Mouse (Mus musculus) erythroblast, embryonic 14.5 days (primary cell): Measurements from ENCODE around the gene Nav3.

ENCODE experiments used
- GATA1 ChIP-seq: IDR thresholded peaks from 2 replicates; pipeline ENCODE4 v1.6.1; 2012; ENCODE audit warnings: low read length, inconsistent platforms, mixed read lengths
- TAL1 ChIP-seq: IDR thresholded peaks from 3 replicates; pipeline ENCODE4 v1.6.1; 2012; ENCODE audit warnings: low read length, inconsistent platforms, mixed read lengths

- no peak for TF ChIP-seq GATA1
- TF ChIP-seq TAL1 = no peak
Observed at GRCm38 (mm10) chr10:110477689-110478314, 21.8 kb upstream of the Nav3 start.
